Mouse (Mus musculus) heart, adult 2 months (tissue): ENCODE results near the gene Atrnl1.

Source experiments
- CTCF ChIP-seq: fragments of 200-600 bp; IDR thresholded peaks from 2 replicates; pipeline ENCODE4 v1.8.1; 2022; ENCODE audit warnings: antibody characterized with exemption, mild to moderate bottlenecking, moderate library complexity
- EP300 ChIP-seq: fragments of 200-500 bp; IDR thresholded peaks from 2 replicates; pipeline ENCODE4 v1.6.1; 2011; ENCODE audit warnings: low read depth, low read length, control low read depth; ENCODE audit not compliant: insufficient read depth
- POLR2A ChIP-seq: fragments of 200-500 bp; IDR thresholded peaks from 2 replicates; pipeline ENCODE4 v1.6.1; 2011; ENCODE audit warnings: mild to moderate bottlenecking, low read depth, low read length, control low read depth; ENCODE audit not compliant: insufficient read depth

DNA sequence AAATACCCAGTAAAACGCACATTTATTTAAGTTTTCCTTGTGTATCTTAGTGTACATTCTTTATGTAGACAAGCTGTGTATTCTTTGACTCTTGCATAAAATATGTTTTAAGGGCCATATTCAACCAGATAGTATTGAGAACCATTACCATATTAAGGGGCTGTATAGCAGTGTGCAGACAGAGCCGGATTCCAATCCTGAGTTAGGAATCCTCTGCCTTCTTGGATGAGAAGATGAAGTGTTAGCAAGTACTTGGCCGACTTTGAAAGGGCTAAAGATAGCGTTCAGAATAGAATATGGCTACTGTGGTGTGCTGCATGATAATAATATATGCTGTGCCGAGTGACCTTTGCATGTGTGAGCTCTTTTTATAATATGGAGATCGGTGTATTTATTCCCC is 500.5 kb downstream of the Atrnl1 start:
- TF ChIP-seq POLR2A (no peak), CTCF (no peak), EP300 (no peak)
